Mouse (Mus musculus) urinary bladder, postnatal 10 days (tissue): ENCODE data around the gene Trim16.
A peak's percentile ranks its signal among the peaks of the same experiment; 100 is the strongest.

Source experiments
- DNase-seq: peaks from one replicate; pipeline ENCODE4 v3.0.0; 2022; ENCODE audit warnings: low spot score

Trim16 gene

DNA sequence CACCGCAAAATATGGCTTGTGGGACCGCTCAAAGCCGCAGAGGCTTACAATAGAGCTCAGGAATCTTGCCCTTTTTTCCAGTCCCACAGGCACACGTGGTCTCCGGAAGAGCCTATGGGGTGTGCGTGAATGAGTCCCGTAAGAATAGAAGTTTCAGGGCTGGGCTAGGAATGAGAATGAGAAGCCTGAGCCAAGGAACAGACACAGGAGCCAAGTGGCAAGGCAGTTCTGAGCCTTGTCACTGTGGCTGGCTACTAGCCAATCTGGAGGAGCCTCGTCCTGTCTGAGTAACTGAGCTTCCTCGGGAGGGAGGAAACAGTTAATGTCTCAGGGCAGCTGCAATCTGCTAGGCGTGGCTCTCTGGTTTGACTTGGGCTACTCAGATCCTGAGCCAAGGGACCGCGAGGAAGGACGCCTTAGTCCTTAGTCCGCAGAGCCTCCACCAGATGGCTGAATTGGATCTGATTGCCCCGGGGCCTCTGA, at the start of gene Trim16:
TSS of gene Trim16 (plus strand) at position 173 of the 483 bp plus-strand sequence.
- DNase-seq: peak; percentile 20

DNA sequence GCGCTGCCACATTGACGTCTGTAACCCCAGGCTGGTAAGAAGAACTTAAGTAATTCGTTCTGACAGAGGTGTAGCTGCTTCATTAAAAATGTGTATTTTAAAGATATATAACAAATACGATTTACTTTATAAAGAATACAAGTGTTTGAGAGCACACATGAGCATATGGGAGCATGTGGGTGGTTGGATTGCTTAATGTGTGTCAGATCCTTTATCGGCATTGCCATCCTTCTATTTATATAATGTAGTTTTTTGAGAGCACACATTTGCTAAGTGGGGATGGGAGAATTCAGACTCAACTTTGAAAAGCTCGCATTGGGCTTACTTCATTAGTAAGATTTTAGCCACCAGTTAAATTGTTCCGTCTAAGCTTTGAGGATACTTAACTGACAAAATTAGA, 43.5 kb upstream of the Trim16 start:
- DNase-seq: no peak

DNA sequence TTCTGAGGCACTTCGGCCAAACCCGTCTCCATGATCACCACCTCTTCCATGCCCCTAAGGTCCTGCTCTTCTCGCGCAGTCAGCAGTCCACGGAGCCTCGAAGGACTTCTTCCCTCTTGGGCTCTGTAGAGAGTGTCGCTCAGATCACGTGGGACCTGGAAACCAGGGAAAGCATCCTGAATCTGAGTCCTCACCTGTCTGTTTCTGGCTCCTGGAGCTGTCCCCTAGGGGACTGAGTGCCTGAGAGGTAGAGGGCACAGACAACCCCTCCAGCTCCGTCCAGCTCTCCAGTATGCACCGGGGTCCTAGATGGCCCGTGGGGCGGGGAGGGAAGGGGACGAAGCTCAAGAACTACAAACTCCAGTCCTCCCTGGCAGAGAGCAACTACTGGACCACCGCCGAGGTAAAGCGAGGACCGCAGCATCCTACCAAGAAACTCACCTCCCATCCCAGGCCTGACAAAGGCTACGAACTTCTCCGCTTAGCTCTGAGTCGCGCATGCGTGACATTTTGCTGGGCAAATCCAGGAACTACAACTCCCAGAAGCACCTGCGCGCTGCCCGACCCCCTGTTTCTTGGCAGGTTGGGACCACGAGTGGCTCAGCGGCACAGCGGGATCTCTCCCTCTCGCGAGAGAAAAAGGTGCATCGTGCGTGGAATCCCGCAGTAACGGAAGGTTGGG, 31.0 kb upstream of the Trim16 start, which contains the start of gene Zfp286:
TSS of gene Zfp286 (minus strand) at position 528 of the 682 bp plus-strand sequence.
- DNase-seq: peak; percentile 63

DNA sequence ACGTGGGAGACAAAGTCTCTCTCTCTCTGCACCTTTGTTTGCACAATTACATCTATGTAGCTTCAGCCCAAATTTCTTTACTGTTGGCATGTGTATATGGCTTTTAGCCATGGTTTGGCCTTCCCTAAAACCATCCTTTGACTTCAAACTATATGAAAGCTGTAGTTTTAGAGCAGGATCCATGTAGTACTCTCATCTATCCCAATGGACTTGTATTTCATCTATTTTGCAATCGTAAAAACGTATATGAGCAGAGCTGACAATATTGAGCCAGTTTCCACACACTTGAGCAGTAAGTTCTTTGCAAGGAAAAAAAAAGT, 30.5 kb upstream of the Trim16 start:
- DNase-seq: no peak

DNA sequence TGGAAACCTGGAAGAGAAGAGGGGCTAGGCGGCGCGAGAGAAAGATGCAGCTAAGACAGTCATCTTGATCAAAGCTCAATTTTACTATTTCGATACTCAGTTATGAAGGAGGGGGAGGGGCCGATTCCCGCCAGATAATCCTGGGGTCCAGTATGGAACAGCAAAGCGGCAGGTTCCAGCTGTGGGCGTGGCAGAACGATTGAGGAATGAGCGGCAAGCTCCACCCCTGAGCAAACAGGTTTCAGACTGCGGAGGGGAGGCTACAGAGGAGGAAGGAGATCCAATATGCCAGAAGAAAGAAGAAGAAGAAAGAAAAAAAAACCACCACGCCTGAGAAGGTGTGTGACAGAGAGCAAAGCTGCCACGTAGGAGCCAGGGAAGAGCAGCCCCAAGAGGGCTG, 15.9 kb upstream of the Trim16 start:
- no peak for DNase-seq

DNA sequence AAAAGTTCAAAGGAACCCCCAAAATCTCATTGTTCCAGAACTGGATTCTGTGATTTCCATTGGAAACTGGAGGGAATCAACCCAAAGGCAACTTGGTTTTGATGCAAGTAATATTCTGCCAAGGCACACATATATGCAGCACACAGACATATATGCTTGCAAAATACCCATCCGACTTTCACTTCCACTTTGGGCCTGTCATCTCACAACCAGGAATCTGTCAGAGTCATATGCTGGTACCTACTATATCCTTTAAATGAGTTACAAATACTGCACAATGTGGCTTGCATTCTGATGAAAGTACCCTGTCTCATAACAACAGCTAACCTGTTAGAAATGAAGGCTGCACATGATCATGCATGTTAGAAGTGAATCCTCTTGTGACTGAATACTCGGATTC, 12.1 kb upstream of the Trim16 start:
- DNase-seq: no peak

DNA sequence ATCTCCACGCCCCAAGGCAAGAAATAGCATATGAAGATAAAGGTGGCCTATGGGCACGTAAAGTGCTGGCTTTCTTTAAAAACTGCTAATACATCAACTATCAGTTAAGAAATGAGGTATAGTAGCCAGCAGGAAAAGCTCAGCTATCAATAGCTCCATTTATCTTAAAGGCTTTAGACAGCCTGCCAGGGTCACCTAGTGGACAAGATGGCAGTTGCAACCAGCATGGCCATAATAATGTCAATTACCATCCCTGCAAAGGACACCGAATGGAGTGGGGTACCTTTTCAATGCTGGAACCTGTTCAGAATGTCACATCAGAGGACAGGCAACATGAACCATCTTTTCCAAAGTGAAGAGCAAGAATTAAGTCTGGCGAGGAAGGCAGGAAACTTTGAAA, 10.8 kb upstream of the Trim16 start:
- no peak for DNase-seq

DNA sequence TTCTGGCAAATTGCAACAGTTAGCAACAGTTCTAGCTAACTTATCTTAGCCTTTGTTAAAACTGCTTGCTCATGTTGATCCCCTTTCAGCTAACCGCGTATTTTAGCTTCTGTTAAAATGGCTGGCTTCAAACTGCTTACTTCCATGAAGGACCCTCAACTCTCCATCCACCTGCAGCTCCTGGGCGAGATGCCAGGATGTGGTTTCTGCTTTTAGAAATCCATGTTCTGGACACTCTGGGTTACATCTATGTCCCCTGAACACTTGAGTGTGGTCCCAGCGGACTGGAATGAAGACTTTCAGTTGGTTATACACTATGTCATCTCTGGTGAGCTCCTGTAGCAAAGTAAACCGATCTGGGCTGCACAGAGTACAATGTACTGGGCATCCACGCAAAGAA, 7.8 kb upstream of the Trim16 start:
- no peak for DNase-seq

DNA sequence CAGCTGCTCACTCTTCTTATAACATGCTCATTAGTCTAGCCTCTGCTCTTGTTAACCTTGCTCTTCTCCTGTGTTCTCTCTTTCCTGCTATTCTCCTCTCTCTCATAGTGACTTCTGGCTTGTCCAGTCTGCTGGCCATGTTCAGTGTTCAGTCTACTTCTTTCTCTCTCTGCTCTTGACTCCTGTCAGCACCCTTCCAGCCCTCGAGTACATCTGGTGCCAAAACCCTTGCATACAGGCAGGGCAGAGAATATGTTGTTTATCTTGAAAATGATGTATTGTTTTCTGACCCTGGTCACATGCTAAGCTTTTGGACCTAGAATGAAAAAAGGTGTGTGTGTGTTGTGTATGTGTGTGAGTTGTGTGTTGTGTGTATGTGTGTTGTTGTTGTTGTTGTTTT, 6.5 kb upstream of the Trim16 start:
- DNase-seq: no peak

DNA sequence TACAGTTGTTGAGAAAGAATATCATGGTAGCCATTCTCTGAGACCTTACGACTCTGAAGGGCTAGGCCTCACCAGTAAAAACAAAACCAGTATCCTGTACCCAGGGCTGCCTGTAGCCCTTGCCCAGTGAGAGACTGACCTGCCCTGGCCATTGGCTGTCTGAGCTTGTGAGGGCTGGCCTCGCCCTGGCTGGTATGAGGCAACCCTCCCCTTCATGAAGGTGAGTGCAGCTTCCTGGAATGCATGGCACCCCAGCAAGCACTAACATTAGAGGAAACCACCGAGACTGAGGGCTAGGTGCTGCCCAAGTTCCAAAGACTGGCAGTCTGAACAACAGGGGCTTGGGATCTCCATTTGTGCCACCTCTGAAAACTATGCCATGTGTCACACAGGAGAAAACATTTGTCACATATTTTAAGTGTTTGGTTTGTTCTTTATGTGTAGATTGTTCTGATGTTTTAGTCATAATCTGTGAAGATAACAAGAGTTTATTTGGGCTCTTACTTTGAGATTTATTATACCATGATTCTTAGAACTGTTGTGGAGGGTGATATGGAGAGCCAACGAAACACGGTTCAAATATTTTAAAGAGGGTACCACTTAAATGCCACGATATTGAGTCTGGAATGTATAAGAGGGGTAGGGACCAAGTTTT, 5.9 kb upstream of the Trim16 start:
- no peak for DNase-seq

DNA sequence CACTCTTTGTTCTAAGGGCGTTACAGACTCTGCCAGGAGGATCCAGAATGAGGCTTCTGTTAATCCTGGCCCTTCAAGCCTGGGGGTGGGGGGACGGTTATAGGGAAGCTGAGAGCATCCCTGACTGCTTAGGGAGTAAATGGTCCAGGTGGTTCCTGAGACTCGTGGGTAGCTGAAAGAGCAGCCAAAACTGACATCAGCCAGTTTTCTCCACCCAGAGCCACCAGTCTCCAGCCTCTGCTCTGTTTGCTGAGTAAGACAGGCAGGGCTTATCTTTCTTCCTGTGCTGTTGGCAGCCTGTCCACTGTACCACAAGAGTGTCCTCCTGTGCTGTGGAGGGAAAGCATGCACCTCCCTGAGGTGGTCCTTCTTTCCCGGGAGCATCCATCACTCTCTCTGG, 5.4 kb upstream of the Trim16 start:
- no peak for DNase-seq

DNA sequence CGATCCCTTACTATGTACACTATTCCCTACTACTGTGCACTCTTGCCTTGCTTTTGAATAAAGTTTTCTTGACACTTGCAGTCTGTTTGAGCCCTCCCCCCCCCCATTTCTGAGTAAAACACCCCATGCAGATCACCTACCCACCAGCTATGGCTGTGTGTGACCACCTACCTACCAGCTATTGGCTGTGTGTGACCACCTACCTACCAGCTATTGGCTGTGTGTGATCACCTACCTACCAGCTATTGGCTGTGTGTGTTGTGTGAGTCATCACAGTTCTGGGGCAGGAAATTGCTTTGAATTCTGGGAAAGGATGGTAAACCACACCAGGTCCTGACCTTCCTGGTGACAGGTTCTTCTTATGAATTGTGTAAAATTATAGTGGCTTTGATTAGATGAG, 4.6 kb upstream of the Trim16 start:
- DNase-seq: no peak

DNA sequence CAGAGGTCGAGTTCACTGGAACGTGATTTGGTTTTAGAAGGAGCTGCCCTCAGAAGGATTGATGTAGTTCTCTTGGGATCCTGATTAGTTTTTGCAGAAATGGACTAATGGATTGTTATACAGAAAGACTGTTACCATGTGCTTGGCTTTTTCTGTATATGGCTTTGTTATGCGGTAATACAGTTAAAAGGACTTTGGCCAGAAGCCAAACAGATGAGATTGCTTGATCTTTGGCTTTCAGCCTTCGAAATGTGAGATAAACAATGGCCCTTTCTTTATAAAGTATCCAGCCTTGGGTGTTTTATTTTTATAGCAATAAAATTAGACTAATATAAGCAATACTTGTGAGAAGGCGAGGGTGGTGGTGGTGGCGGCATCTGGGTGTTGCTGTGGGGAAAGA, 3.4 kb upstream of the Trim16 start:
- no peak for DNase-seq

DNA sequence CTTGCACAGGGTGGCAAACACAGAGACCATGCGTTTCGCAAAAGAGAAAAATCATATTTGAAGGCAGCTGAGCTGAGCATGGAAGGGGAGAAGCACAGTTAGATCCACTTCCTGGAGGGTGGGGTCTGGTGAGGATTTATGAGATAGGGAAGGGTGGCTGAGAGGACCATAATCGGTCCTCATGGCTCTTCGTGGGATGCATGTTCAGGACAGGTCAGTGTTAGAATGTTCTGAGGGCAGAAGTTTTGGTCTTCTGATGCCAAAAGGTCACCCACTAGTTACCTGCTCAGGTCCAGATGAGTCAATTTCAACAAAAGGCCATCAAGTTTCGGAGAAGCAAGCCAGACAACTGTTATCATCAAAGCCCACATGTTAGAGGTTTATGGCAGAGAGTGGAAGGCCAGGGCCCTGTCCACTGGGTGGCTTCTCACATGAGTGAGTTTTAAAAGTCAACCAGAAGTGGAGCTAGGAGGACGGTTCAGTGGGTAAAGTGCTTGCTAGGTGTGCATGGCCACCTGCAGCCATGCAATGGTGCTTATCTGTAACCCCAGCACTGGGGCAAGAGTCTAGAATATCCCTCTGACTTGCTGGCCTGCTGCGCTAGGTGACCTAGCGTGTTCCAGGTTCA, 858 bp upstream of the Trim16 start:
- DNase-seq: no peak

DNA sequence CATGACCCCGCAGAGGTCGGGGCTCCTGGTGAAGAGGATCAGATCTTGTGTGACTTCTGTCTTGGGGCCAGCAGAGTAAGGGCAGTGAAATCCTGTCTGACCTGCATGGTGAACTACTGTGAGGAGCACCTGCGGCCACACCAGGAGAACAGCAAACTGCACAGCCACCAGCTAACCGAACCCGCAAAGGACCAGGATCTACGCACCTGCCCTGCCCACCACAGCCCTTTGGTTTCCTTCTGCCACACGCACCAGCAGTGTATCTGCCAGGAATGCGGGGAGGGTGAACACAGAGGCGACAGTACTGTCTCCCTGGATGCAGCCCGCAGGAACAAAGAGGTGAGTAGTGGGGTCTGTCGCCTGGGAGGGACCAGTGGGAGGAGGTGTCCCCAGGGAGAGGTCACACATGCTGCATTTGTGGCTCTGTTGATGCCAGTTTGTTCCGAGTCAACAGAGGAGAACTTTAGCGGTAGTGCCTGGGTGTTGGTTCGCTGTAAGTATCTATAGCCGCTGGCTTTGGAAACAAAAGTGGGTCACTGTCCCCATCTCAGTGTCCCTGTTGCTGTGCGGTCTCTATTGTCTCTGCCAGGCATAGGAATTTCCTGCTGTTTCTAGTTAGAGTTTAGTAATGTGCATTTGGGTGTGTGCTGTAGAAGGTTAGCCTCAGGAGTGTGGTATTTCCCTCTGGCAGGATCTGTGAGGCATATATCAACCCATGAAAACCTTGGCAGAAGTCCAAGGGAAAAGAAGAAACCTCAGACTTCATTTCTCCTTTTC, 818 bp downstream of the Trim16 start:
- no peak for DNase-seq

DNA sequence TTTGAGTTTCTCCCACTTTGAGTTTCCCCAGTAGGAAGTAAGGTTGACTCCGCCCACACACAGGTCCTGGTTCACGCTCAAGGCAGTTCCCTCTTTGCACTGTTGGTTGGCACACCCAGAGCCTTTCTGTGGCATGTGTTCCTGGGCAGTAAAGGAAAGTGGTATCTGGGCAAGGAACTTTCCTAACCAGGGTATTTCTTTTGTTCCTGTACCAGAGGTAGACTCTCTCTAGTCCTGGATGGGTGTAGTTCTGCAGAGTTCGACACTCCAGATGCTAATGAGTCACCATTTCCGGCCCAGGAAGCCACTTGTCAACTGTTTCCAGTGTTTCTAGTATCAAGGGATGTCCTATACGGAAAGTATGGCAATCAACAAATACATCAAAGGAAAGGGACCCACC, 1.9 kb downstream of the Trim16 start:
- no peak for DNase-seq

DNA sequence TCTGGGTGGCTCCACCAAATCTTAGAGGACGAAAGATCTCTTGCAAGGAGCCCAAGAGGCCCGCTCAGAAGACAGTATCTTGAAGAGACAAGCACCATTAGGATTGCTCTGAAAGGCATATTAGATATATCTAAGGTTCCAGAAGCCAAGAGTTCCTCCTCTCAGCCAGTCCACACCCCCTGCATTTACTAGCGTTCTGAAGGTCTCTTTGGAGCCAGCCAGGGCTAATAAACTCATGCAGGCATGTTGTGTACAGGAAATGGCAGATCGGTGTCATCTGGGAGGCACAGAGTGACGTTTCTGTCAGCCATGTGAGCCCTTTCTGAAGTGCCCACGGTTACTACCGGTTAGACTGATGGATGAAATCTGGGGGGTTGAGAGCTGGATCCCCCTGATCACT, 4.2 kb downstream of the Trim16 start:
- no peak for DNase-seq

DNA sequence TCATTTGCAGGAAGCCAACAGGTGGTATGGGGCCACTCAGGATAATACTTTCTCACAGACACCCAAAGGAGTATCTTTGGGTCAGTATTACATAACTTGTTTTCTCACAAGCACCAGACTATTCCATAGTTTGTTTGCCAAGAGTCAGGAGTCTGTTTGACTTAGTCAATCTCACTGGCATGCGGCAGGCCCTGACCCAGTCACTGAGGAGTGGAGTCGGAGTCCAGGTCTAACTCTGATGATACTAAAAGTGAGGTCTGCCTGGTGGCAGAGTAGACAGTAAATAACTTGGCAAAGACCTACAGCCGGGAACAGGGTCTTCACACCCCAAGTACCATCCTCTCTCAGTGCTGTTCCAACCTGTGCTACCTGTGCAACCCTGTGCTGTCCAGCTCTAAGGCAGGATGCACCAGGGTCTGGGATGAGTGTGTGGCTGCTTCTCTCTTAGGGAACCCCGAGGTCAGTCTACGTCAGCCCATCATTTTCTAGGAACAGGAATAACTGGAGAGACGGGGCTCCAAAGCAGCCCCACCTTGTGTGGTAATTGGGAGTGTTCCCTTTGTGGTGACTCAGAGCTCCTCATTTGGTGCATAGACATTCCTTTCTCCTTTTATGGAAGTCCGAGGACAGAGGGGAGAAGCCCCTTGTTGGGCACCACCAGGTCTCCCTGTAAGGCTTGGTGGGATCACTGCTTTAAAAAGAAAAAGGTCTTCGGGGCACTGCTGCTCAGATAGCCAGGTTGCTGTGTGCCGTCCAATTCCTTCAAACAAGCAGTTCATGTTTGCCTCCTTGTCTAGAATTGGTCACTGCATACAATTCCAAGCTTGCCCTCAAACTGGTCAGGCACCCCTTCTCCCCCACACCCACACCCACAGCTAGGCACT, 5.4 kb downstream of the Trim16 start:
- no peak for DNase-seq

DNA sequence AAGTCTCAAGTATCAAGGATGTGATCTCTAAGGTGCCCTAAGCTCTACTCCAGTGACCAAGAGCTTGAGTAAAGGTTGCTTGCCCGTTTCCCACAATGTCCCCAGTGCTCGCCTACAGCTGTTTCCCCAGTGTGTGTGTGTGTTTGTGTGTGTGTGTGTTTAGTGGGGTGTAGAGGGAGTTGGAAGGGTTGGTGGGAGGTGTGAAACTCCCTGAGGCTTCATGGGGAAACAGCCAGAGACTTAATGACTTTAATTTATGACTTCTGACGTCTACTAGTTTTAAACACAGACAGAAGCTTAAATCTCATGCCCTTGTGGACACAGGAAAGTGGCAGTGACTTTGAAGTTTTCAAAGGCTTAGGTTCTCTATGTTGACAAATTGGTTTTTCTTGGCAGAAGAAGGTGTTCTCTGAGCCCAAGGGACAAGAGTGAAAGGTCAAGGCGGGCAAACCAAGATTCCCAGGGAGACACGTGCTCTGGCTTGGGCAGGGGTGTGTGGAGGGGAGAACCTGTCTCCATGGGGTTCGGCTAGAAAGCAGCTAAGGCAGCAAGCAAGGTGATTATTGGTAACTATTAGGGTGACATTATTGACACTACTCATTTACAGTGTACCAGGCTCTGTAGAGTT, 6.2 kb downstream of the Trim16 start:
- DNase-seq: no peak

DNA sequence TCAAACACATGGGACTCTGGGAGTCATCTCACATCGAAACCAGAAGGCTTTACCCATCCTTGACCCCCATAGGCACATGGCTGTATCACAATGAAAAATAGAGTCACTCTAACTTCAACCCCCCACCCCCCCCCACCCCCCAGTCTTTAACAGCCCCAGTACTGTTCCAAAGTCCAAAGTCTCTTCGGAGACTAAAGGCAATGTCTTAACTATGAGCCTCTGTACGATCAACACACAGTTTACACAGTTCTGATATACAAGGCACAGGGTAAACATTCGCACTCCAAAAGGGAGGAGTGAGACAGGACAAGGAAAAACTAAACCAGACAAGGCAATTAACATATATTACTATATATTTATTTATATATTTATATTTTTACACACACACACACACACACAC, 7.1 kb downstream of the Trim16 start:
- no peak for DNase-seq

DNA sequence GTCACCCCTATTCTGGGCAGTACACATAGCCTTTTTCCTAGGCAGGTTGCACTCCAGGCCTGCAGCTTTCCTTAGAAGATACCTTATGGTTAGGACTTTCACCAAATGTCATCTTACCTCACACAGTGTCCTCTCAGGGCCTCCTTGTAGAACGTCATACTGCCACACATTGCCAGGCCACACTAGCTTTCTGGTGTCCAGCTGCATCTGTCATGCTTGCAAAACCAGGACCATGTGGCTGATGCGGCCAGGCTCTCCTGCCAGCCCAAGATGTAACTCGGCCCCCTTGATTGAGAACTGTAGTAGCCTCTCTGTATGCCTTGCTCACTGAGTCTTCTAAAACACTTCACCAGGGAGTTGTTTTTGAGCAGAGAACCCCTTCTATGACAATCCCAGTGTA, 7.9 kb downstream of the Trim16 start:
- no peak for DNase-seq
